Mouse (Mus musculus): Measurements from ENCODE around the gene Cdk14. TPM values are rescaled to one million over a fixed set of nuclear protein-coding genes. Genes with fewer than 3 reads are reported as not detected.

Gene Cdk14
- polyA plus RNA-seq, 2 experiments: 0.68 to 1.4 TPM

DNA sequence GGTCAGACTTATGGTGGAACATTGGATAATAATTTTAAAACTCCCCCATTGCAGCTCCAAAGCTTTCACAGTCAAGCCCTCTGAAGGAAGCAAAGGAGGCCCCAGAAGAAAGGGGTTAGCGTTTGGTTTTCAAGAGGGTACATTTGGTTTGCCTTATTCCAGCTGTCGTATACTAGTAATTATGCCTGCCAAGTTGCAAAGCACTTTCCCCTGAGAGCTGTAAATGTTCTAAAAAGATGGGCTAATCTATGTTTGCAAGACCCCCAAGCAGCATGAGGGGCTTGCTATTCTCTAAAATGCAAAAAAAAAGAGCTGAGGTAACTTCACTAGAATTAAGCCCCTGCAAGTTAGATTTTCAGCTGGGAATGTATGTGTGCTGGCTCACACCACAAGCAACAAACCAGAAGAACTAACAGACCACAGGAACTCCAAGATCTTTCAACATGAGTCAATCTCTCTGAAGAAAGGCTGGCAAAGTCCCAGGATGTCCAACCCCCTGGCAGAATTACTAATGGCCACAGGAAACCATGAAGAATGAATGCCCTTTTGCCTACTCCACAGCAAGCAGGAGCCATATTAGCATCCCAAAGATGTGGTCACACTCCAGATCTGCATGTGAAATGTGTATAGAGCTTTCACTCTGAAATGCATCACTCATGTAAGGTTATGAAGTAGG is 99.5 kb downstream of the Cdk14 start:
- Histone ChIP-seq H3K36me3 (replicated peaks; ENCODE audit: control insufficient read depth, insufficient read depth, low read depth) (no peaks in the 10 kb centered on the region), H3K9me3 (ENCODE audit: control insufficient read depth, low read length) (no peaks in the 10 kb centered on the region), H3K4me2 (ENCODE audit: low read depth) (no peak overlapping the region), H3K27me3 (ENCODE audit: control insufficient read depth, insufficient read depth, low read length) (no peaks in the 10 kb centered on the region), H3K9ac (replicated peaks) (no peak overlapping the region), H3K4me1 (replicated peaks; ENCODE audit: control insufficient read depth in 2 of 2, insufficient read depth in 2 of 2, low read length in 1 of 2) (no peaks in the 10 kb centered on the region; a peak in 1 of 4 replicates), H3K4me3 (ENCODE audit: insufficient read depth in 1 of 2, low read depth in 2 of 2, low read length in 2 of 2) (no peak overlapping the region), H3K27ac (no peak overlapping the region)
- no peak for DNase-seq (ENCODE audit: low read depth in 3 of 3, low spot score in 3 of 3)
- no peak for TF ChIP-seq CTCF (IDR thresholded peaks at IDR 0.05; ENCODE audit: low read depth)
- TF ChIP-seq EP300 (IDR thresholded peaks at IDR 0.05; ENCODE audit: low read depth): no peak
- no peak for ATAC-seq (ENCODE audit: insufficient read depth)
- WGBS (ENCODE audit: insufficient replicate concordance): 61% methylated on average over 2 of the region's 2 CpGs

DNA sequence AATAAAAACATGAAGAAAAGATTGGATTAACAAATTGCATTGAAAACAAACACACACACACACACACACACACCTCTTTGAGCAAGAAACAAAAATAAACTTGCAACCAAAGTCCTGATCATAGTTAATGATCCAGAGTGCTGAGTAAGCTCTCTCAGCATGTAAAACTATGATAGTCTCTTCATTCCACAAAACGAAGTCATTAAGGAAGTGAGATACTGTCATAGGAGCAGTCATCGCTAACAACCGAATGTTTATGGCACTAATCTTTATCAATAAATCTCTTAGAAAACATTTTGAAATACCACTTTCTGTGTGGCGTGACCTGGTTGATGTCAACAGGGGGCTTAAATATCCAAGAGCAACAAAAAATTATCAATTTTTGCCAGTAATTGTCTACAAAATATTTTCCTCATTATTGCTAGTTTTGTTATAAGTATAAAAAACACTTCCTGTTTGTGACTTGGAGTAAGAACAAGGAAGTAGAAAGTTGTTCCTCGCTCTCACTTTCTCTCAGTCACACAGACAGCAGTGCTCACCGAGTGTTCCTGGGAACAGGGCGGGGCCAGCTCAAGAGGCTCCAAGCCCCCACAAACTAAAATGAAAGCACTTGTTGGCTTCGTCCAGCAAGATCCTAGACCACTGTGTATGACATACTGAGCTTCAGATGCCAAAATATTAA is 100.1 kb downstream of the Cdk14 start:
- TF ChIP-seq EP300 (IDR thresholded peaks at IDR 0.05; ENCODE audit: low read depth): no peak
- TF ChIP-seq CTCF (IDR thresholded peaks at IDR 0.05; ENCODE audit: low read depth): no peak
- no peaks in the 10 kb centered on the region; a peak in 1 of 4 replicates for H3K4me1 ChIP-seq (replicated peaks; ENCODE audit: control insufficient read depth in 2 of 2, insufficient read depth in 2 of 2, low read length in 1 of 2)
- no peak overlapping the region for H3K4me3 ChIP-seq (ENCODE audit: insufficient read depth in 1 of 2, low read depth in 2 of 2, low read length in 2 of 2)
- H3K4me2 ChIP-seq (ENCODE audit: low read depth): no peak overlapping the region
- no peaks in the 10 kb centered on the region for H3K36me3 ChIP-seq (replicated peaks; ENCODE audit: control insufficient read depth, insufficient read depth, low read depth)
- no peaks in the 10 kb centered on the region for H3K27me3 ChIP-seq (ENCODE audit: control insufficient read depth, insufficient read depth, low read length)
- no peak overlapping the region for H3K27ac ChIP-seq
- no peak overlapping the region for H3K9ac ChIP-seq (replicated peaks)
- 29% methylated on average over 8 of the region's 8 CpGs for WGBS (ENCODE audit: insufficient replicate concordance)
- H3K9me3 ChIP-seq (ENCODE audit: control insufficient read depth, low read length): no peaks in the 10 kb centered on the region
- no peak for ATAC-seq (ENCODE audit: insufficient read depth)
- DNase-seq (ENCODE audit: low read depth in 3 of 3, low spot score in 3 of 3): peak in 1 of 3 experiments; percentile 4

GRCm38 (mm10) chr5:5314270-5314669 is 105.8 kb downstream of the Cdk14 start:
- H3K4me3 ChIP-seq (ENCODE audit: insufficient read depth in 1 of 2, low read depth in 2 of 2, low read length in 2 of 2): no peak overlapping the region
- H3K4me2 ChIP-seq (ENCODE audit: low read depth): no peak overlapping the region
- H3K4me1 ChIP-seq (replicated peaks; ENCODE audit: control insufficient read depth in 2 of 2, insufficient read depth in 2 of 2, low read length in 1 of 2): no peaks in the 10 kb centered on the region
- ATAC-seq (ENCODE audit: insufficient read depth) (no peak), DNase-seq (ENCODE audit: low read depth in 3 of 3, low spot score in 3 of 3) (no peak)
- no peak overlapping the region for H3K27ac ChIP-seq
- H3K27me3 ChIP-seq (ENCODE audit: control insufficient read depth, insufficient read depth, low read length): no peaks in the 10 kb centered on the region
- WGBS (ENCODE audit: insufficient replicate concordance): 71% methylated on average over 6 of the region's 6 CpGs
- no peaks in the 10 kb centered on the region for H3K9me3 ChIP-seq (ENCODE audit: control insufficient read depth, low read length)
- no peaks in the 10 kb centered on the region for H3K36me3 ChIP-seq (replicated peaks; ENCODE audit: control insufficient read depth, insufficient read depth, low read depth)
- no peak overlapping the region for H3K9ac ChIP-seq (replicated peaks)
- TF ChIP-seq EP300 (IDR thresholded peaks at IDR 0.05; ENCODE audit: low read depth) (no peak), CTCF (IDR thresholded peaks at IDR 0.05; ENCODE audit: low read depth) (no peak)

GRCm38 (mm10) chr5:5313195-5313760 is 106.8 kb downstream of the Cdk14 start:
- Histone ChIP-seq H3K36me3 (replicated peaks; ENCODE audit: control insufficient read depth, insufficient read depth, low read depth) (no peaks in the 10 kb centered on the region), H3K4me2 (ENCODE audit: low read depth) (no peak overlapping the region), H3K9me3 (ENCODE audit: control insufficient read depth, low read length) (no peaks in the 10 kb centered on the region), H3K9ac (replicated peaks) (no peak overlapping the region), H3K4me1 (replicated peaks; ENCODE audit: control insufficient read depth in 2 of 2, insufficient read depth in 2 of 2, low read length in 1 of 2) (no peaks in the 10 kb centered on the region), H3K27me3 (ENCODE audit: control insufficient read depth, insufficient read depth, low read length) (no peaks in the 10 kb centered on the region), H3K4me3 (ENCODE audit: insufficient read depth in 1 of 2, low read depth in 2 of 2, low read length in 2 of 2) (no peak overlapping the region), H3K27ac (no peak overlapping the region)
- TF ChIP-seq EP300 (IDR thresholded peaks at IDR 0.05; ENCODE audit: low read depth) (no peak), CTCF (IDR thresholded peaks at IDR 0.05; ENCODE audit: low read depth) (no peak)
- ATAC-seq (ENCODE audit: insufficient read depth) (no peak), DNase-seq (ENCODE audit: low read depth in 3 of 3, low spot score in 3 of 3) (no peak)
- WGBS (ENCODE audit: insufficient replicate concordance): 64% methylated on average over 9 of the region's 9 CpGs

DNA sequence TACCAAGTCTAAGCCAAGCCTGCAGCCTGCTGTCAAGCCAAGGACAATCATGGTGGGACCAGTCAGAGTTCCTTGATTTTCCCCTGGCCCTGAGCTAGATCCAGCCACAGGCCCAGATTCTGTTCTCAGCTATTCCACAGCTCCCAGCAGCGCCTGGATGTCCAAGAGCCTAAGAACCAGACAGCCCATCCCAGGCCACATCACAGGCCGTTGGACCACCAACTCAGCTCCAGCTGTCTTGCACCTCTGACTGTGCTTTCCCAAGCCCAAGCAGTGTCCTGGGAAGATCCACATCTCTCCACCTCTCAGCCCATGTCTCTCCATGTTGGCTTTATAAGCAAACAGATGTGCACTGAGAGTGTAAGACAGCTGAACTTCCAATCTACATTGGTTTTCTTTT is 114.8 kb downstream of the Cdk14 start:
- H3K36me3 ChIP-seq (replicated peaks; ENCODE audit: control insufficient read depth, insufficient read depth, low read depth): no peaks in the 10 kb centered on the region
- TF ChIP-seq EP300 (IDR thresholded peaks at IDR 0.05; ENCODE audit: low read depth) (no peak), CTCF (IDR thresholded peaks at IDR 0.05; ENCODE audit: low read depth) (no peak)
- ATAC-seq (ENCODE audit: insufficient read depth) (no peak), DNase-seq (ENCODE audit: low read depth in 3 of 3, low spot score in 3 of 3) (no peak)
- H3K9ac ChIP-seq (replicated peaks): no peak overlapping the region
- 67% methylated on average over 2 of the region's 2 CpGs for WGBS (ENCODE audit: insufficient replicate concordance)
- H3K4me3 ChIP-seq (ENCODE audit: insufficient read depth in 1 of 2, low read depth in 2 of 2, low read length in 2 of 2): no peak overlapping the region
- no peaks in the 10 kb centered on the region for H3K27me3 ChIP-seq (ENCODE audit: control insufficient read depth, insufficient read depth, low read length)
- no peak overlapping the region for H3K4me2 ChIP-seq (ENCODE audit: low read depth)
- no peak overlapping the region for H3K27ac ChIP-seq
- H3K4me1 ChIP-seq (replicated peaks; ENCODE audit: control insufficient read depth in 2 of 2, insufficient read depth in 2 of 2, low read length in 1 of 2): peaks cover 0 to 3% of the 10 kb centered on the region in 2 experiments; a peak in 1 of 4 replicates
- H3K9me3 ChIP-seq (ENCODE audit: control insufficient read depth, low read length): no peaks in the 10 kb centered on the region
